Mouse (Mus musculus) olfactory bulb, adult 2 months (tissue): Measurements from ENCODE around the gene Sorbs1. TPM values are rescaled to one million over a fixed set of nuclear protein-coding genes. Genes with fewer than 3 reads are reported as not detected.
A peak's percentile ranks its signal among the peaks of the same experiment; 100 is the strongest.

ENCODE experiments used
- H3K27ac ChIP-seq: fragments of 200-500 bp; 2 replicates; pipeline ENCODE4 v1.5.1; 2012; ENCODE audit warnings: low read depth, low read length; ENCODE audit not compliant: insufficient read depth
- H3K4me1 ChIP-seq: fragments of 200-500 bp; 2 replicates; pipeline ENCODE4 v1.6.1; 2012; ENCODE audit warnings: low read length; ENCODE audit not compliant: control insufficient read depth, insufficient read depth
- H3K4me3 ChIP-seq: fragments of 200-500 bp; 2 replicates; pipeline ENCODE4 v1.5.1; 2012; ENCODE audit warnings: mild to moderate bottlenecking, low read depth, low read length, moderate library complexity; ENCODE audit not compliant: insufficient read depth
- CTCF ChIP-seq: fragments of 200-500 bp; IDR thresholded peaks from 2 replicates; pipeline ENCODE4 v1.5.1; 2012; ENCODE audit warnings: low read depth, mild to moderate bottlenecking, low read length, moderate library complexity; ENCODE audit not compliant: insufficient read depth
- POLR2A ChIP-seq: fragments of 200-500 bp; IDR thresholded peaks from 2 replicates; pipeline ENCODE4 v1.6.1; 2012; ENCODE audit warnings: mild to moderate bottlenecking, low read depth, low read length, moderate library complexity; ENCODE audit not compliant: insufficient read depth
- WGBS: fragments of 180-500 bp; shearing (Covaris S2); methylation state at CpG from one replicate; pipeline ENCODE4 v1.1.7; 2018; 5-methylcytosine and 5-hydroxymethylcytosine counted together
- polyA plus RNA-seq: library from polyadenylated mRNA; stranded (reverse); fragments of >200 nt; gene quantifications from 2 replicates; pipeline ENCODE4 v1.2.4, GENCODE M21; 2012; ENCODE audit warnings: low replicate concordance; ENCODE audit not compliant: missing spikeins, insufficient read depth, insufficient read length

The Sorbs1 gene
- polyA plus RNA-seq, 1 experiment, result not detected

DNA sequence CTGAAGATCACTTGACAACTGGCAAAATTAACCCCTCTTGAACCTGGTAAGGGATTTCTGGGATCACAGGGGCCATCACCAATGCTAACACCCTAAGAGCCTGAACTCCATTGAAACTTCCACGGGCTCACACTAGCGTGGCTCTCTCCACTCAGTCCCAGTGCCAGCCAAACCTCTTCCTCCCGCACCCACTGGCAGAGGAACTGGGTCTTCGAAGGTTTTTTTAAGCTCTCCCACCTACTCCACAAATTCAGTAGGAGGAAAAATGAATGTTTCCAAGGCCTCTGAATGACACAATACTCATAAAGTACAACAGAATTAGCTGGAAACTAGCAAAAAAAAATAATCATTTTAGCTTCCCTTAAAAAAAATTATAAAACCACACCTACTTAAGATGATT, 58.3 kb downstream of the Sorbs1 start:
- WGBS, result 75% methylated on average over 4 of the region's 4 CpGs

DNA sequence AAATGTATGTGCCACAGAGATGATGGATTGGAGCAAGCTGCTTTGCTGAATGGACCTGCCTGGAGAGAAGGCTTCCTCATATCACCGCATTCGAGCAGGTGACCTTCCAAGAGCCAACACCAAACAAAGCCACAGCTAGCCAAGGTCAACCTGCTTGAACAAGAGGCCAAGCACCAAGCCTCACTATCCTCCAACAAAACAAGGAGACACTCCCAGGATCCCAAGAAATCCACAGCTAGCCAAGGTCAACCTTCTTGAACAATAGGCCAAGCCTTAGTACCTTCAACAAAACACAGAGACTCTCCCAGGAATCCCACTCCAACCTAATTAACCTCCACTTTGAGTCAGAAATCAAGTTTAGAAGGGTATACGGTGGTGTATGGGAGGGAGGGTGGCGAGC, 59.5 kb downstream of the Sorbs1 start:
- TF ChIP-seq CTCF, result no peak
- no peak for TF ChIP-seq POLR2A
- Histone ChIP-seq H3K4me1 (no peaks in the 10 kb centered on the region), H3K27ac (no peak overlapping the region), H3K4me3 (no peak overlapping the region)
- WGBS, result 91% methylated on average over 4 of the region's 4 CpGs

More for the DNA sequence above, 58.3 kb downstream of the Sorbs1 start:
- Histone ChIP-seq H3K4me1 (no peaks in the 10 kb centered on the region), H3K27ac (no peak overlapping the region), H3K4me3 (no peak overlapping the region)
- TF ChIP-seq POLR2A (no peak), CTCF (no peak)

DNA sequence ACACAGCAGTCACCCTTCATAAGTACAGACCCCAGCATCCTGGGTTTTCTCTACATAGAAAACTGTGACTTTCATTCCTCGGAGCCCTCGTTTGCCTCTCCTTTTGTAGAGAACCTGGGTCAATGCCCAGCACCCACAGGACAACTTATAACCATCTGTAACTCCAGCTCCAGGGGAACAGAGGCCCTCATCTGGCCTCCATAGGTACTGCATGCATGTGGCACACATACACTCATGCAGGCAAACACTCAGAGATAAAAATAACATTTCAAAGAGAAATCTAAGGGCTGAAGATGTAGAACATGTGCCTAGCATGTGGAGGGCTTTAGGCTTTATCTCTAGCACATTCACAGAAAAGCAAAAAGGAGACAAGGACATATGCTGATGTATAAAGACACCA, 61.4 kb downstream of the Sorbs1 start:
- Histone ChIP-seq H3K4me1 (no peaks in the 10 kb centered on the region), H3K4me3 (no peak overlapping the region), H3K27ac (no peak overlapping the region)
- 96% methylated on average over 2 of the region's 2 CpGs for WGBS
- TF ChIP-seq POLR2A (no peak), CTCF (no peak)

DNA sequence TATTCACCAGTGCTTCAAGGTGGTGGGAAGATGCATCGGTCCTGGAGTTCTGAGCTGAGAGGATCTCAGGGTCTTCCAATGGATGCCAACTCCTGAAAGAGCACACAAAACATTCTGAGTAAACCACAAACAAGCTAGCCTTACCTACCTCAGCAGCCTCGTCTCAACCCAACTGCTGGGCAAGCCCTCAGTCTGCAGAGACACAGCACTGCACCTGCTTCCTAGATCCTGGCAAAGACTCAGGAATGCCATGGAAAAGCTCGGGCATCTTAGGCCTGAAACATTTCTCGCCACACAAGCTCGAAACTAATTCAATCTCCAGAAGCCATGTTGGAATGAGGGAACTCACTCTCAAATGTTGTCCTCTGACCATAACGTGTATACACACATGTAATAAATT, 62.3 kb downstream of the Sorbs1 start:
- no peak for TF ChIP-seq CTCF
- no peak for TF ChIP-seq POLR2A
- 85% methylated on average over 6 of the region's 6 CpGs for WGBS
- Histone ChIP-seq H3K4me3 (no peak overlapping the region), H3K4me1 (no peaks in the 10 kb centered on the region), H3K27ac (no peak overlapping the region)

DNA sequence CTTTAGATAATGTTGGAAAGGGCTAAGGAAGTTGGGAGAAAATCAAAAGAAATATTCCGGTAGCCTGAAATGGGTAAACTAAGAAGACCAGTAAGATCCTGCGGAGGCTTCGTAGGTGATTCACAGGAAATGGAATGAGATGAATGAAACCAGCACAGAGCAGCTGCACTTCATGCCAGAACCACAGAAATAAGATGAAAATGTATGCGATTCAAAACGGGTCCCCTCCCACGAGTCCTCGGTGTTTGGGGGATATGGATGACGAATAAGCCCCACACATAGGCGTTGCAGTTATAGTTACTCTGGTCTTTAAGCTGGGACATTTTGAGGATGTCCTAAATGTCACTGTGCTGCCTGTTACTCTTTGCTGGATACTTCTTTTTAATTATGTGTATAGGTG, 67.1 kb downstream of the Sorbs1 start:
- WGBS, result 95% methylated on average over 9 of the region's 9 CpGs
- no peak for TF ChIP-seq POLR2A
- no peak for TF ChIP-seq CTCF
- Histone ChIP-seq H3K4me1 (no peaks in the 10 kb centered on the region), H3K4me3 (no peak overlapping the region), H3K27ac (no peak overlapping the region)

DNA sequence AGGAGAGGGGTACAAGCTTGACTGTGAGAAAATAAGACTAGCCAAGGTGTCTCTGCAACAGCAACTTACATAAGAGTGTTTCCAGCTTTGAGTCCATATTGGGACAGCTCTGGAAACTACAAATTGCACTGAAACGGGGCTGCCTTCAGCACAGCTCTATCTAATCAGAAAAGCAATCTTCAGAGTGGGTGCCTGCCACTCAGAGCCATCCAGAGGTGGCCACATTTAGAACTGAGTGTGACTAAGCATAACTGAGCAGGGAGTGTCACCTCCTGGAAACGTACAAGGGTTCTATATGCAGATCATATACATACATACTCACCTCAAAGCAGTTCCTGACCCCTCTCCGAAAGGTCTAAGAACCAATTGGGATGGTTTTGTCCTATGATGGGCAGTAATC, 71.2 kb downstream of the Sorbs1 start:
- WGBS, result 81% methylated on average over 3 of the region's 3 CpGs
- Histone ChIP-seq H3K4me3 (no peak overlapping the region), H3K27ac (no peak overlapping the region), H3K4me1 (peaks cover 8% of the 10 kb centered on the region)
- TF ChIP-seq POLR2A (no peak), CTCF (no peak)

DNA sequence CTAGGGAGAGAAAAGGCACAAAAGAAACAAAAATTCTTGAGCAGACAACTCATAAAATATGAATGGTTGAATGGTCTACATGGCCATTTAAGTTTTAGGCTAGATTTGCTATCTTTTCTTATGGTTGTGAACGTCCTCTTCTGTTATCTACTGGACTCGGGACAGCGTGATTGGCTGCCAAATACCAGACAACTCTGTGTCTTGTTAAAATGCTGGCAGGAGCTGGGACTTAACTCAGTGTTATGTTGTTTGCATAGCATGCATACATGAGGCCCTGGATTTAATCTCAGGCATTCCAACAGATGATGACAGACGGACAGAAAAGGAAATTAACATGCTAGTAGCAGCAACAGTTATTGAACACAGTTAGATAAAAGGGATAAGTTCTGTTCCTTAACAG, 72.6 kb downstream of the Sorbs1 start:
- H3K4me1 ChIP-seq, result peaks cover 14% of the 10 kb centered on the region
- no peak overlapping the region for H3K27ac ChIP-seq
- TF ChIP-seq CTCF (no peak), POLR2A (no peak)
- 73% methylated on average over 4 of the region's 4 CpGs for WGBS
- no peak overlapping the region for H3K4me3 ChIP-seq

DNA sequence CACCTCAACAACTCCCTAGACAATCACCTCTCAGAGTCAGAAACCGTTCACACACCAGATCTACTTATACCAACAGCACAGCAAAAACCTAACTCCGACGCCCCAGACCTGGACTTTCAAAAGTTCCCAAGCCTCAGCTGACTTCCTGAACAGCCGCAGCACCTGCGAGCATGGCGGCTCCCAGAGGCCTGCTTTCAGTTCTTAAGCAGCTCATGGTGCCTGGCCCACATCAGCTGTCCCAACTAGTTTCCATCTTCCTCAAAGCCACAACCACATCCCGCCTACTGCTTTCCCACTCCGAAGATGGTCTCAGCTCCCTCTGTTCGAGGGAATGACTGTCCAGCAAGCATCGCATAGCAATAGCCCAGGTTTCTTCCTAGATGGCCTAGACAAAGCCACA, 74.7 kb downstream of the Sorbs1 start:
- Histone ChIP-seq H3K4me3 (no peak overlapping the region), H3K4me1 (peaks cover 23% of the 10 kb centered on the region), H3K27ac (no peak overlapping the region)
- TF ChIP-seq CTCF (no peak), POLR2A (no peak)
- 94% methylated on average over 10 of the region's 10 CpGs for WGBS

DNA sequence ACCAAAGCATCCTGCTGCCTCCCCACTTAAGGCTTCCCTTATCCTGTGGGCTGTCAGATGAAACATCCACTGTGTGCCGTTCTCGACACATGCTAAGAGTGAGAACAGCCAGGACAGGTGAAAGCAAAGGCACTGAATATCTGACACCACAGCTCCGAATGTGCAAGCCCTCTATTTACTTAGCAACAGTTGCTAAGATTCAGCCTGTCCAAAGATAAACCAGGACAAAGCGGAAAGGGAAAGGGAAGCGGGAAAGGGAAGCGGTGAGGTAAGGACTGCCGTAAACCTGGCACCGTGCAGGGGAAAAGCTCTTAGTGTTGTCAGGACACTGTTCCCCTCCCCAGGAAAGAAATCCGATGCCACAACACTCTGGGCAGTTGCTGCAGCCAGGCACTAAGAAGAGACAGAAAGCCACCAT, 75.9 kb downstream of the Sorbs1 start:
- TF ChIP-seq CTCF (no peak), POLR2A (no peak)
- no peak overlapping the region; the same call in 1 of the 2 replicates for H3K27ac ChIP-seq

DNA sequence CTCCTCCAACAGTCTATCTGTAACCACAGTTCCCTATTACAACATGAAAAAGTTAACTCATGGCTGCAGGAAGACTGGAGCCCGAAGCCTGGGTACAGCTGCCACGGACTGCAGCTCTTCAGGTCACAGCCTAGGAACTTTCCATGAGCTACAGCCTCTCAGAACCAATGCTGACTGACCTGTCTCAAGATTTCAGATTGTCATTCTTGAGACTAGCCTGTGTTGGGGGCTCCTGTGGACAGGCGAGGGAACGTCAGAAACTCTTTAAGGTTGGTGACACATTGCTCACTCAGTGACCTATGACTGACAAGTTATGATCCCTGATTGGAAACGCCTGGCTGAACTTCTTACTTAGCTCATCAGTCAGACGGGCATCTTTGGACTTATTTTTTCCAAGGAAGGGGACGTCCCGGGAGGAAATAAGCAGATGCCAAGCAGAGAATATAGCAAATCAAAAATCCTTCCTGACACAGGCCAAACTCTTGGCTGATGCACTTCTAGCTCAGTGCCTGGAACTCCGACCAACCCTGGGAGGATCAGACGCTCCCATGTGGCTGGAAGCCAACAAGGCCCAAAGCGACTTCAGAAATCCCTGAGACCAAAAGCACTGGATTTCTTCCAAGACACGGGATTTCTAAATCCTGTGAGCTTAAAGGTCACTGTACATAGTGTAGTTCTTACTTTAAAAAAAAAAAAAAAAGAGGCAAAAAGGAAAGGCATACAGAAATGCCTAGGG, 76.9 kb downstream of the Sorbs1 start:
- Histone ChIP-seq H3K4me1 (peaks cover 29% of the 10 kb centered on the region), H3K27ac (peak overlapping the region; percentile 10; the same call in 1 of the 2 replicates), H3K4me3 (no peak overlapping the region)
- whole genome bisulfite sequencing, result 64% methylated on average over 12 of the region's 12 CpGs
- TF ChIP-seq POLR2A (no peak), CTCF (no peak)

More for the DNA sequence above, 75.9 kb downstream of the Sorbs1 start:
- Histone ChIP-seq H3K4me3 (no peak overlapping the region), H3K4me1 (peaks cover 29% of the 10 kb centered on the region)
- 59% methylated on average over 9 of the region's 9 CpGs for WGBS
